Mouse (Mus musculus) T-helper 2 cell (primary cell): ENCODE data around the gene Gnb2.

Experiments
- in situ Hi-C: fragments of 300-600 bp; cut with MboI, MseI; formaldehyde crosslinking; loops from one replicate; pipeline ENCODE4 v1.15.1; 2025; ENCODE audit warnings: high pct_unique_total_duplicates

Gene Gnb2

GRCm38 (mm10) chr5:137485071-137485850 is 48.0 kb downstream of the Gnb2 start:
- in situ Hi-C loops, result loop anchor here (10.0 kb wide), 1 partner anchor 280 kb away; no protein-coding TSS in a partner anchor

- in situ Hi-C loops, result loop anchor here (10.0 kb wide), 1 partner anchor 283 kb away; no protein-coding TSS in a partner anchor
Measured at GRCm38 (mm10) chr5:137481897-137482296, 51.4 kb downstream of the Gnb2 start.

- in situ Hi-C loops, result loop anchor here (10.0 kb wide), 1 partner anchor 284 kb away; no protein-coding TSS in a partner anchor
Measured at GRCm38 (mm10) chr5:137481138-137481537, 52.2 kb downstream of the Gnb2 start.
